Mouse (Mus musculus): Measurements from ENCODE around the gene Chid1. TPM values are rescaled to one million over a fixed set of nuclear protein-coding genes. Genes with fewer than 3 reads are reported as not detected.

The Chid1 gene
- polyA plus RNA-seq, 1 experiment = 30.7 TPM

GRCm38 (mm10) chr7:141510196-141510595 lies 29.5 kb downstream of the Chid1 start:
- TF ChIP-seq CTCF (IDR thresholded peaks at IDR 0.05; ENCODE audit: extremely low read depth, insufficient read length, insufficient replicate concordance, low read depth, low read length) (no peak), POLR2A (IDR thresholded peaks at IDR 0.05; ENCODE audit: low read depth, low read length) (no peak)
- Histone ChIP-seq H3K4me1 (ENCODE audit: control insufficient read depth, insufficient read depth, insufficient read length, low read length) (peaks cover 2% of the 10 kb centered on the region; the same call in 1 of the 2 replicates), H3K4me3 (ENCODE audit: low read depth, low read length) (no peak overlapping the region), H3K27ac (ENCODE audit: insufficient read depth, low read depth, low read length) (no peak overlapping the region), H3K27me3 (ENCODE audit: control insufficient read depth, insufficient read depth, low read length) (no peaks in the 10 kb centered on the region), H3K36me3 (ENCODE audit: control insufficient read depth, insufficient read depth, low read length) (peaks cover 15% of the 10 kb centered on the region)
- WGBS = 96% methylated on average over 5 of the region's 5 CpGs

- peaks cover 8% of the 10 kb centered on the region; the same call in 1 of the 2 replicates for H3K36me3 ChIP-seq (ENCODE audit: control insufficient read depth, insufficient read depth, low read length)
- no peak for TF ChIP-seq CTCF (IDR thresholded peaks at IDR 0.05; ENCODE audit: extremely low read depth, insufficient read length, insufficient replicate concordance, low read depth, low read length)
- TF ChIP-seq POLR2A (IDR thresholded peaks at IDR 0.05; ENCODE audit: low read depth, low read length) = no peak
- no peak overlapping the region for H3K4me3 ChIP-seq (ENCODE audit: low read depth, low read length)
- H3K4me1 ChIP-seq (ENCODE audit: control insufficient read depth, insufficient read depth, insufficient read length, low read length) = peaks cover 2% of the 10 kb centered on the region; the same call in 1 of the 2 replicates
- H3K27me3 ChIP-seq (ENCODE audit: control insufficient read depth, insufficient read depth, low read length) = no peaks in the 10 kb centered on the region
- no peak overlapping the region for H3K27ac ChIP-seq (ENCODE audit: insufficient read depth, low read depth, low read length)
Measured at GRCm38 (mm10) chr7:141508160-141508559, 31.5 kb downstream of the Chid1 start.

GRCm38 (mm10) chr7:141506278-141506677 lies 33.4 kb downstream of the Chid1 start:
- Histone ChIP-seq H3K27ac (ENCODE audit: insufficient read depth, low read depth, low read length) (no peak overlapping the region), H3K36me3 (ENCODE audit: control insufficient read depth, insufficient read depth, low read length) (peaks cover 5% of the 10 kb centered on the region; the same call in 1 of the 2 replicates)
- WGBS = 92% methylated on average over 2 of the region's 2 CpGs

DNA sequence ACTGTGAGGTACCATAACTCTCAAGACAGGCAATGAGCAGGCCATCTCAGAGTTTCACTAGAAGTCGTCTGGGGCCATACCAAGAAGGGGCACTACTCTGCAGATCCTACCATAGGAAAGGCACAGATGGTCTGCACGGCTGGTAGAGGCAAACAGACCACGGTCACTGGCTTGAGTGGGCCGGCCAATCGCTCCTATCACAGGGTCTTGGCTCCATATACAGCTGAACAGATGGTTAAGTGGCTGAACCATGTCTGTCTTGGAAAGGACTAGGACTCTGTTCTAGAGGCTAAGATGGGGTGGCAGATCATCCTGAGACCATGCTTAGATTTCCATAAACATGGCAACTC lies 37.1 kb downstream of the Chid1 start:
- Histone ChIP-seq H3K27me3 (ENCODE audit: control insufficient read depth, insufficient read depth, low read length) (no peaks in the 10 kb centered on the region), H3K27ac (ENCODE audit: insufficient read depth, low read depth, low read length) (no peak overlapping the region), H3K36me3 (ENCODE audit: control insufficient read depth, insufficient read depth, low read length) (peaks cover 2% of the 10 kb centered on the region), H3K4me3 (ENCODE audit: low read depth, low read length) (no peak overlapping the region), H3K4me1 (ENCODE audit: control insufficient read depth, insufficient read depth, insufficient read length, low read length) (peaks cover 2% of the 10 kb centered on the region; the same call in 1 of the 2 replicates)
- no peak for TF ChIP-seq CTCF (IDR thresholded peaks at IDR 0.05; ENCODE audit: extremely low read depth, insufficient read length, insufficient replicate concordance, low read depth, low read length)
- TF ChIP-seq POLR2A (IDR thresholded peaks at IDR 0.05; ENCODE audit: low read depth, low read length) = no peak
- 95% methylated on average over 5 of the region's 5 CpGs for WGBS

More at GRCm38 (mm10) chr7:141506278-141506677, 33.4 kb downstream of the Chid1 start:
- TF ChIP-seq CTCF (IDR thresholded peaks at IDR 0.05; ENCODE audit: extremely low read depth, insufficient read length, insufficient replicate concordance, low read depth, low read length) (no peak), POLR2A (IDR thresholded peaks at IDR 0.05; ENCODE audit: low read depth, low read length) (no peak)
- Histone ChIP-seq H3K4me1 (ENCODE audit: control insufficient read depth, insufficient read depth, insufficient read length, low read length) (peaks cover 2% of the 10 kb centered on the region; the same call in 1 of the 2 replicates), H3K27me3 (ENCODE audit: control insufficient read depth, insufficient read depth, low read length) (no peaks in the 10 kb centered on the region), H3K4me3 (ENCODE audit: low read depth, low read length) (no peak overlapping the region)

DNA sequence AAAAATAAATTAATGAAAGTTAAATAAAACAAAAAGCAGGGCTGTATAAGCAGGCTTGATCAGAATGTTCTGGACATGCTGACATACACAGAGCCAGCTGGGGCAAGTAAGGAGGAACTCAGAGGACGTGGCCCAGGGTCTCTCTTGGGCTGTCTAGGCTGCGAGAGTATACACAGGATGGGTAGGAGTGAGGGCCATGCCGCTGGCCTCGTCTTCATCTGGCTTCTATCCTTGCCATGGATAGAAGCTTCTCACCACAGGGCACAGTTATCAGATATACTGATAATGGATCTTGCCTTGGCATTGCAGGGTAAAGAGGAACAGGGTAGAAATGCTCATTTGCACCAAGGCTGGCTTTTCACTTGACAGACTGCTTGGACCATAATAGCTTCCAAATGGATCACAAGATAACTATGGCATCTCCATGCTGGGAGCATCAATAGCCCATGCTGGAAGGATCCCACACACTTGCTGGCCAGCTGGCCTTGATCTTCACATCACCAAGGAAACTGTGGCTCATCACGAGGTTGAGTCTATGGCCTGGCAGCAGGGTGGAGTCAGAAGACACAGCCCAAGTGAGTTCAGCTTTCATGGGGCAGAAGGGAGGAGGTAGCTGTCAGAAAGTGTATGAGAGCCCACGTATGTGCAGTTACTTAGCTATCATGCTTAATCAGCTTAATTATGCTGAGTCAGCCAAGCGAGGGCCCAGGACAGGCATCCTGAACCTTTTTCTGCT lies 37.7 kb downstream of the Chid1 start:
- TF ChIP-seq CTCF (IDR thresholded peaks at IDR 0.05; ENCODE audit: extremely low read depth, insufficient read length, insufficient replicate concordance, low read depth, low read length) = no peak
- Histone ChIP-seq H3K36me3 (ENCODE audit: control insufficient read depth, insufficient read depth, low read length) (peaks cover 2% of the 10 kb centered on the region), H3K4me1 (ENCODE audit: control insufficient read depth, insufficient read depth, insufficient read length, low read length) (peaks cover 2% of the 10 kb centered on the region; the same call in 1 of the 2 replicates), H3K4me3 (ENCODE audit: low read depth, low read length) (no peak overlapping the region), H3K27me3 (ENCODE audit: control insufficient read depth, insufficient read depth, low read length) (no peaks in the 10 kb centered on the region), H3K27ac (ENCODE audit: insufficient read depth, low read depth, low read length) (no peak overlapping the region)
- 92% methylated on average over 7 of the region's 7 CpGs for WGBS

- WGBS = 82% methylated on average over 3 of the region's 3 CpGs
- Histone ChIP-seq H3K4me1 (ENCODE audit: control insufficient read depth, insufficient read depth, insufficient read length, low read length) (no peaks in the 10 kb centered on the region), H3K36me3 (ENCODE audit: control insufficient read depth, insufficient read depth, low read length) (peaks cover 11% of the 10 kb centered on the region), H3K4me3 (ENCODE audit: low read depth, low read length) (no peak overlapping the region), H3K27ac (ENCODE audit: insufficient read depth, low read depth, low read length) (no peak overlapping the region), H3K27me3 (ENCODE audit: control insufficient read depth, insufficient read depth, low read length) (no peaks in the 10 kb centered on the region)
- TF ChIP-seq POLR2A (IDR thresholded peaks at IDR 0.05; ENCODE audit: low read depth, low read length) (no peak), CTCF (IDR thresholded peaks at IDR 0.05; ENCODE audit: extremely low read depth, insufficient read length, insufficient replicate concordance, low read depth, low read length) (no peak)
Measured at GRCm38 (mm10) chr7:141497600-141497999, 42.1 kb downstream of the Chid1 start.

DNA sequence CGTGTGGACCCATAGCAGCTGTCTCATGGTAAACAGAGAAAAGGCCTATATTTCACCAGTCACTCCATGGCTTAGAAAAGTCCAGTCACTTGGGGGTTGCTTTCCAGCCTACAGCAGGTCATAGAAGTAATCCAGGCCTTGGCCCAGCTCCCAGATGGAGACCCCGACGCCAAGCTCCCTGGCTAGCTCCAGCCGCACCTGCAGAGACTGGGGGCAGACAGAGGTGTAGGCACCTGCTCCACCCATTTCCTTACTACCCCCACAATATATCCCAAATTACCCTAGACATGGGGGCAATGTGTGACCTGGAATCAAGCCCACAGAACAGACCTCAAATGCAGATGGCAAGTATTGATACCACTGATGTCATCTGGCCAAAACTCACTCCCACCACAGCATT lies 43.7 kb downstream of the Chid1 start:
- WGBS = 87% methylated on average over 4 of the region's 4 CpGs
- Histone ChIP-seq H3K4me3 (ENCODE audit: low read depth, low read length) (no peak overlapping the region), H3K27ac (ENCODE audit: insufficient read depth, low read depth, low read length) (no peak overlapping the region), H3K4me1 (ENCODE audit: control insufficient read depth, insufficient read depth, insufficient read length, low read length) (no peaks in the 10 kb centered on the region), H3K36me3 (ENCODE audit: control insufficient read depth, insufficient read depth, low read length) (peaks cover 13% of the 10 kb centered on the region), H3K27me3 (ENCODE audit: control insufficient read depth, insufficient read depth, low read length) (no peaks in the 10 kb centered on the region)
- no peak for TF ChIP-seq CTCF (IDR thresholded peaks at IDR 0.05; ENCODE audit: extremely low read depth, insufficient read length, insufficient replicate concordance, low read depth, low read length)
- TF ChIP-seq POLR2A (IDR thresholded peaks at IDR 0.05; ENCODE audit: low read depth, low read length) = no peak
